Mouse (Mus musculus) liver, embryonic 14.5 days (tissue): ENCODE results near the gene Slc11a2. TPM values are rescaled to one million over a fixed set of nuclear protein-coding genes. Genes with fewer than 3 reads are reported as not detected.

ENCODE experiments used
- ATAC-seq: fragments of 200-750 bp; cut with Nextera tagmentation; 2 replicates; pipeline ENCODE4 v1.8.0; 2017; ENCODE audit warnings: moderate number of reproducible peaks, mild to moderate bottlenecking, moderate library complexity; ENCODE audit not compliant: insufficient read depth
- DNase-seq, 3 experiments: peaks; one replicate each; pipeline ENCODE4 v3.0.0-alpha.2; 2012 to 2013; ENCODE audit warnings: low read depth in 3 of 3, low spot score in 3 of 3
- H3K27ac ChIP-seq: fragments of 300-500 bp; sonication (generic); 2 replicates; pipeline ENCODE4 v1.5.1; 2014; ENCODE audit warnings: moderate library complexity, mild to moderate bottlenecking, control low read depth, inconsistent platforms
- H3K27me3 ChIP-seq: fragments of 300-500 bp; sonication (generic); 2 replicates; pipeline ENCODE4 v1.6.1; 2014; ENCODE audit warnings: mild to moderate bottlenecking, low read length, moderate library complexity; ENCODE audit not compliant: control insufficient read depth, insufficient read depth
- H3K36me3 ChIP-seq: fragments of 300-500 bp; sonication (generic); replicated peaks from 2 replicates; pipeline ENCODE4 v1.6.1; 2014; ENCODE audit warnings: low read depth; ENCODE audit not compliant: control insufficient read depth, insufficient read depth
- H3K4me1 ChIP-seq, 2 experiments: fragments of 200-500 bp in 1 of 2; fragments of 300-500 bp in 1 of 2; sonication (generic) in 1 of 2; replicated peaks; 2 replicates each; pipeline ENCODE4 v1.6.1; 2012 to 2014; ENCODE audit warnings: antibody characterized with exemption in 1 of 2, inconsistent platforms in 1 of 2, low read length in 1 of 2; ENCODE audit not compliant: control insufficient read depth in 2 of 2, insufficient read depth in 2 of 2
- H3K4me2 ChIP-seq: fragments of 300-500 bp; sonication (generic); 2 replicates; pipeline ENCODE4 v1.6.1; 2014; ENCODE audit warnings: low read depth, mild to moderate bottlenecking, control low read depth, moderate library complexity
- H3K4me3 ChIP-seq, 2 experiments: fragments of 200-500 bp in 1 of 2; fragments of 300-500 bp in 1 of 2; sonication (generic) in 1 of 2; 2 replicates each; pipeline ENCODE4 v1.5.1; 2012 to 2014; ENCODE audit warnings: low read depth in 2 of 2, low read length in 2 of 2, mild to moderate bottlenecking in 2 of 2, control low read depth in 1 of 2, inconsistent platforms in 1 of 2, moderate library complexity in 1 of 2; ENCODE audit not compliant: insufficient read depth in 1 of 2
- H3K9ac ChIP-seq: fragments of 300-500 bp; sonication (generic); replicated peaks from 2 replicates; pipeline ENCODE4 v1.6.1; 2014; ENCODE audit warnings: mild to moderate bottlenecking, control low read depth, moderate library complexity
- H3K9me3 ChIP-seq: fragments of 300-500 bp; sonication (generic); 2 replicates; pipeline ENCODE4 v1.6.1; 2016; ENCODE audit warnings: low read length, mixed read lengths; ENCODE audit not compliant: control insufficient read depth
- CTCF ChIP-seq: IDR thresholded peaks from 2 replicates; pipeline ENCODE4 v1.5.1; 2016; ENCODE audit warnings: antibody characterized with exemption, low read depth, control low read depth
- EP300 ChIP-seq: IDR thresholded peaks from 2 replicates; pipeline ENCODE4 v1.6.1; 2016; ENCODE audit warnings: antibody characterized with exemption, low read depth
- WGBS: fragments of 180-500 bp; shearing (Covaris S2); extraction: QIAGEN DNeasy Blood & Tissue Kit; methylation state at CpG from one replicate; pipeline ENCODE4 v1.1.7; 2014; ENCODE audit not compliant: insufficient replicate concordance; 5-methylcytosine and 5-hydroxymethylcytosine counted together
- polyA plus RNA-seq, 2 experiments: library from polyadenylated mRNA; depleted of rRNA in 1 of 2; stranded (reverse) in 1 of 2; unstranded in 1 of 2; fragments of >200 nt; fragmentation: Nextera tagmentation in 1 of 2; extraction: Ambion mirVana in 1 of 2; gene quantifications; 2 replicates each; pipeline versions ENCODE4 v1.2.1 to v1.2.3; 2012 to 2014

The Slc11a2 gene
- polyA plus RNA-seq, 2 experiments, result 37.7 to 38.4 TPM

GRCm38 (mm10) chr15:100401811-100402210 lies 23.1 kb downstream of the Slc11a2 start:
- no peaks in the 10 kb centered on the region for H3K27me3 ChIP-seq
- H3K4me2 ChIP-seq, result no peak overlapping the region
- peaks cover 99% of the 10 kb centered on the region for H3K36me3 ChIP-seq
- DNase-seq, result no peak
- H3K9me3 ChIP-seq, result no peaks in the 10 kb centered on the region
- no peak for TF ChIP-seq EP300
- TF ChIP-seq CTCF, result no peak
- no peak for ATAC-seq
- WGBS, result 85% methylated on average over 4 of the region's 4 CpGs
- no peak overlapping the region for H3K9ac ChIP-seq
- peaks cover 0 to 6% of the 10 kb centered on the region in 2 experiments; a peak in 2 of 4 replicates for H3K4me1 ChIP-seq
- no peak overlapping the region for H3K4me3 ChIP-seq
- no peak overlapping the region for H3K27ac ChIP-seq

- Histone ChIP-seq H3K36me3 (peaks cover 99% of the 10 kb centered on the region), H3K4me1 (peaks cover 0 to 4% of the 10 kb centered on the region in 2 experiments; a peak in 2 of 4 replicates), H3K9me3 (no peaks in the 10 kb centered on the region), H3K4me3 (no peak overlapping the region), H3K27me3 (no peaks in the 10 kb centered on the region), H3K27ac (no peak overlapping the region), H3K9ac (no peak overlapping the region), H3K4me2 (no peak overlapping the region)
- no peak for TF ChIP-seq CTCF
- no peak for TF ChIP-seq EP300
- ATAC-seq (no peak), DNase-seq (no peak)
- 77% methylated on average over 16 of the region's 16 CpGs for WGBS
Observed at GRCm38 (mm10) chr15:100400592-100401250, 24.2 kb downstream of the Slc11a2 start.

GRCm38 (mm10) chr15:100395561-100395960 lies 29.3 kb downstream of the Slc11a2 start:
- DNase-seq, result no peak
- Histone ChIP-seq H3K36me3 (peaks cover 78% of the 10 kb centered on the region), H3K27me3 (no peaks in the 10 kb centered on the region), H3K27ac (no peak overlapping the region), H3K4me2 (no peak overlapping the region), H3K4me1 (peaks cover 20 to 27% of the 10 kb centered on the region in 2 experiments), H3K9ac (no peak overlapping the region), H3K4me3 (no peak overlapping the region), H3K9me3 (no peaks in the 10 kb centered on the region)
- TF ChIP-seq CTCF (peak; percentile 58), EP300 (no peak)
- 91% methylated on average over 3 of the region's 3 CpGs for WGBS
- ATAC-seq, result no peak

GRCm38 (mm10) chr15:100393016-100393415 lies 31.9 kb downstream of the Slc11a2 start:
- H3K4me1 ChIP-seq, result peaks cover 26 to 37% of the 10 kb centered on the region in 2 experiments
- H3K27ac ChIP-seq, result no peak overlapping the region; the same call in 1 of the 2 replicates
- DNase-seq, result no peak
- ATAC-seq, result no peak
- no peaks in the 10 kb centered on the region for H3K9me3 ChIP-seq
- 83% methylated on average over 11 of the region's 11 CpGs for WGBS
- TF ChIP-seq EP300 (no peak), CTCF (no peak)
- H3K36me3 ChIP-seq, result peaks cover 53% of the 10 kb centered on the region
- no peak overlapping the region for H3K4me3 ChIP-seq
- no peak overlapping the region for H3K9ac ChIP-seq
- no peak overlapping the region for H3K4me2 ChIP-seq
- no peaks in the 10 kb centered on the region for H3K27me3 ChIP-seq

- Histone ChIP-seq H3K4me3 (no peak overlapping the region), H3K4me1 (peaks cover 26 to 37% of the 10 kb centered on the region in 2 experiments), H3K27ac (peak overlapping the region; percentile 57), H3K36me3 (peaks cover 39% of the 10 kb centered on the region), H3K9ac (peak overlapping the region; percentile 4), H3K27me3 (no peaks in the 10 kb centered on the region), H3K4me2 (peak overlapping the region; percentile 45), H3K9me3 (no peaks in the 10 kb centered on the region)
- TF ChIP-seq EP300 (peak; percentile 87), CTCF (no peak)
- 21% methylated on average over 7 of the region's 7 CpGs for WGBS
- ATAC-seq, result peak; percentile 88
- DNase-seq, result peak; percentile 45 to 67 (median 61)
Observed at GRCm38 (mm10) chr15:100391599-100391998, 33.3 kb downstream of the Slc11a2 start.
